Mouse (Mus musculus) liver, embryonic 14.5 days (tissue): Measurements from ENCODE around the gene Brip1.

Experiments used
- CTCF ChIP-seq: IDR thresholded peaks from 2 replicates; pipeline ENCODE4 v1.5.1; 2016; ENCODE audit warnings: antibody characterized with exemption, low read depth, control low read depth
- EP300 ChIP-seq: IDR thresholded peaks from 2 replicates; pipeline ENCODE4 v1.6.1; 2016; ENCODE audit warnings: antibody characterized with exemption, low read depth

DNA sequence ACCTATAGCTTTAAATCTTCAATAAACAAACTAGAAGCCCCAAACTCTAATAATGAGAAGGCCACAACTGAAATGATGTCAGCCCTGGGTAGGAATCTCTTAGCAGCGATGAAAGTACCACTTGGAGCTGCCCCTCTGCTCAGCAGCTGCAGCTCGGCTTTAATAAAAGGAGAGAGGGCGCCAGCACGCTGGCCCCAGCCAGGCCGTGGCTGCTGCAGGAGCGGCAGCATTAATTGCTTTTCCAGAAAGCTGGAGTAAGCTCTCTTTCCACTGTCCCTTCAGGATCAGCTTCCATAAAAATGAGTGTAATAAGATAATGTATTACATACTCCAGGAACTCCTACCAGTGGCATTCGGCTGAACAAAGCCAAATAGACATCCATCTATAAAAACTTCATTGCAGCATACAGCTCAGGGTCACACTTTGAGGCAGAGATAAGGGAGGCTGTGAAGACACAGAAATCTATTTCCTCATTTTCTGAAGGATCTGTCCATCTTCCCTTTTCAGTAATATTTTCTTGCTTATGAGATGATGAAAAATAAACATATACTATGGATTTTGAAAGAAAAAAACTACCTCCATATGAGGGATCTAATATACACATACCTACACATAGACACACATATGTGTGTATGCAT, 174.3 kb downstream of the Brip1 start:
- TF ChIP-seq EP300 = no peak
- no peak for TF ChIP-seq CTCF
